Mouse (Mus musculus) limb, embryonic 12.5 days (tissue): ENCODE measurements at regions not wholly inside any gene's neighbourhood (a gene's known extent, or its start where the extent isn't known, plus 50 kb on each side); places are given as distances from the start of the nearest gene placed in this dataset.
"Not testable (repeated sequence)": the region's sequence is repeated elsewhere in the genome, so short reads cannot be mapped to it uniquely, and the experiment has no call there.

Experiments used
- ATAC-seq: fragments of 200-750 bp; cut with Nextera tagmentation; 2 replicates; pipeline ENCODE4 v1.8.0; 2017; ENCODE audit warnings: low read depth, moderate TSS enrichment; ENCODE audit not compliant: insufficient number of reproducible peaks, insufficient read depth, low FRiP score, low TSS enrichment
- H3K27ac ChIP-seq: fragments of 300-500 bp; sonication (generic); 2 replicates; pipeline ENCODE4 v1.5.1; 2016; ENCODE audit warnings: mild to moderate bottlenecking, moderate library complexity
- H3K27me3 ChIP-seq: fragments of 300-500 bp; sonication (generic); 2 replicates; pipeline ENCODE4 v1.6.1; 2016; ENCODE audit warnings: mild to moderate bottlenecking, moderate library complexity
- H3K36me3 ChIP-seq: fragments of 300-500 bp; sonication (generic); 2 replicates; pipeline ENCODE4 v1.6.1; 2016; ENCODE audit warnings: mild to moderate bottlenecking, moderate library complexity
- H3K4me1 ChIP-seq: fragments of 300-500 bp; sonication (generic); replicated peaks from 2 replicates; pipeline ENCODE4 v1.6.1; 2016
- H3K4me2 ChIP-seq: fragments of 300-500 bp; sonication (generic); 2 replicates; pipeline ENCODE4 v1.6.1; 2016; ENCODE audit warnings: mild to moderate bottlenecking, moderate library complexity
- H3K4me3 ChIP-seq: fragments of 300-500 bp; sonication (generic); replicated peaks from 2 replicates; pipeline ENCODE4 v1.5.1; 2016; ENCODE audit warnings: mild to moderate bottlenecking
- H3K9ac ChIP-seq: fragments of 300-500 bp; sonication (generic); replicated peaks from 2 replicates; pipeline ENCODE4 v1.6.1; 2016; ENCODE audit warnings: mild to moderate bottlenecking, moderate library complexity
- H3K9me3 ChIP-seq: fragments of 300-500 bp; sonication (generic); 2 replicates; pipeline ENCODE4 v1.6.1; 2016; ENCODE audit warnings: mild to moderate bottlenecking, moderate library complexity
- WGBS: fragments of 180-500 bp; shearing (Covaris S2); methylation state at CpG from one replicate; pipeline ENCODE4 v1.1.7; 2016; 5-methylcytosine and 5-hydroxymethylcytosine counted together

GRCm38 (mm10) chr12:15535822-15536221 lies 280.9 kb downstream of the Trib2 start:
- WGBS: 8% methylated on average over 6 of the region's 6 CpGs
- H3K9me3 ChIP-seq: no peaks in the 10 kb centered on the region
- no peaks in the 10 kb centered on the region for H3K36me3 ChIP-seq
- ATAC-seq: no peak
- no peak overlapping the region for H3K4me3 ChIP-seq
- no peak overlapping the region for H3K27ac ChIP-seq
- no peak overlapping the region for H3K4me2 ChIP-seq
- H3K4me1 ChIP-seq: peaks cover 5% of the 10 kb centered on the region; the same call in 1 of the 2 replicates
- H3K9ac ChIP-seq: no peak overlapping the region
- H3K27me3 ChIP-seq: peaks cover 5% of the 10 kb centered on the region; the same call in 1 of the 2 replicates

GRCm38 (mm10) chr12:15520783-15521407 lies 295.8 kb downstream of the Trib2 start:
- no peak overlapping the region for H3K27ac ChIP-seq
- WGBS: 43% methylated on average over 4 of the region's 4 CpGs
- no peak for ATAC-seq
- no peaks in the 10 kb centered on the region for H3K36me3 ChIP-seq
- no peaks in the 10 kb centered on the region for H3K9me3 ChIP-seq
- no peak overlapping the region for H3K9ac ChIP-seq
- H3K27me3 ChIP-seq: no peaks in the 10 kb centered on the region
- no peaks in the 10 kb centered on the region for H3K4me1 ChIP-seq
- no peak overlapping the region for H3K4me3 ChIP-seq
- no peak overlapping the region for H3K4me2 ChIP-seq

- Histone ChIP-seq H3K9me3 (no peaks in the 10 kb centered on the region), H3K9ac (no peak overlapping the region), H3K36me3 (no peaks in the 10 kb centered on the region), H3K27ac (no peak overlapping the region), H3K4me3 (no peak overlapping the region), H3K4me1 (no peaks in the 10 kb centered on the region), H3K27me3 (peaks cover 10% of the 10 kb centered on the region), H3K4me2 (no peak overlapping the region)
- WGBS: 65% methylated on average over 2 of the region's 2 CpGs
- ATAC-seq: no peak
Observed at GRCm38 (mm10) chr12:15511994-15512393, 304.7 kb downstream of the Trib2 start.

GRCm38 (mm10) chr12:15507576-15507975 lies 309.1 kb downstream of the Trib2 start:
- no peak overlapping the region for H3K4me3 ChIP-seq
- H3K4me2 ChIP-seq: no peak overlapping the region
- no peaks in the 10 kb centered on the region; the same call in 1 of the 2 replicates for H3K4me1 ChIP-seq
- H3K27me3 ChIP-seq: peaks cover 10% of the 10 kb centered on the region
- H3K27ac ChIP-seq: no peak overlapping the region
- no peak for ATAC-seq
- H3K9ac ChIP-seq: no peak overlapping the region
- peaks cover under 1% of the 10 kb centered on the region; the same call in 1 of the 2 replicates for H3K9me3 ChIP-seq
- no peaks in the 10 kb centered on the region for H3K36me3 ChIP-seq
- WGBS: 20% methylated on average over 7 of the region's 7 CpGs

GRCm38 (mm10) chr12:15493640-15494039 lies 323.1 kb downstream of the Trib2 start:
- Histone ChIP-seq H3K4me1 (no peaks in the 10 kb centered on the region), H3K27ac (no peak overlapping the region), H3K4me2 (no peak overlapping the region), H3K4me3 (no peak overlapping the region), H3K27me3 (no peaks in the 10 kb centered on the region), H3K36me3 (no peaks in the 10 kb centered on the region), H3K9me3 (no peaks in the 10 kb centered on the region), H3K9ac (no peak overlapping the region)
- no peak for ATAC-seq
- WGBS: 84% methylated on average over 2 of the region's 2 CpGs

- no peaks in the 10 kb centered on the region for H3K27me3 ChIP-seq
- no peak overlapping the region for H3K4me3 ChIP-seq
- H3K4me1 ChIP-seq: no peaks in the 10 kb centered on the region
- no peak overlapping the region for H3K9ac ChIP-seq
- 79% methylated on average over 3 of the region's 3 CpGs for WGBS
- no peak overlapping the region for H3K27ac ChIP-seq
- no peaks in the 10 kb centered on the region for H3K9me3 ChIP-seq
- no peaks in the 10 kb centered on the region for H3K36me3 ChIP-seq
- H3K4me2 ChIP-seq: no peak overlapping the region
- no peak for ATAC-seq
Observed at GRCm38 (mm10) chr12:15472741-15473140, 344.0 kb downstream of the Trib2 start.

- WGBS: 73% methylated on average over 1 of the region's 1 CpGs
- ATAC-seq: no peak
- H3K27me3 ChIP-seq: no peaks in the 10 kb centered on the region
- no peak overlapping the region for H3K9ac ChIP-seq
- no peak overlapping the region for H3K4me2 ChIP-seq
- H3K4me3 ChIP-seq: no peak overlapping the region
- no peaks in the 10 kb centered on the region for H3K36me3 ChIP-seq
- 0 out of 2 replicates have a peak, but pooled peaks cover 4% of the 10 kb centered on the region for H3K9me3 ChIP-seq
- H3K27ac ChIP-seq: no peak overlapping the region
- H3K4me1 ChIP-seq: no peaks in the 10 kb centered on the region
Observed at GRCm38 (mm10) chr12:15459429-15459828, 357.3 kb downstream of the Trib2 start.

- H3K4me3 ChIP-seq, H3K4me1 ChIP-seq, H3K9me3 ChIP-seq, H3K9ac ChIP-seq, H3K36me3 ChIP-seq, ATAC-seq, H3K27me3 ChIP-seq, H3K27ac ChIP-seq, H3K4me2 ChIP-seq: not testable (repeated sequence)
Observed at GRCm38 (mm10) chr12:15456369-15456768, 360.4 kb downstream of the Trib2 start.

GRCm38 (mm10) chr12:15455744-15456143 lies 361.0 kb downstream of the Trib2 start:
- no peak for ATAC-seq
- H3K9ac ChIP-seq: no peak overlapping the region

GRCm38 (mm10) chr12:15449484-15449883 lies 367.2 kb downstream of the Trib2 start:
- H3K27ac ChIP-seq: no peak overlapping the region
- ATAC-seq: no peak
- no peaks in the 10 kb centered on the region for H3K4me1 ChIP-seq
- H3K9me3 ChIP-seq: no peaks in the 10 kb centered on the region
- H3K27me3 ChIP-seq: no peaks in the 10 kb centered on the region
- no peak overlapping the region for H3K9ac ChIP-seq
- no peaks in the 10 kb centered on the region for H3K36me3 ChIP-seq
- no peak overlapping the region for H3K4me2 ChIP-seq
- H3K4me3 ChIP-seq: no peak overlapping the region
- 71% methylated on average over 4 of the region's 4 CpGs for WGBS

More at GRCm38 (mm10) chr12:15455744-15456143, 361.0 kb downstream of the Trib2 start:
- H3K27ac ChIP-seq: no peak overlapping the region
- H3K4me1 ChIP-seq: no peaks in the 10 kb centered on the region
- H3K4me3 ChIP-seq: no peak overlapping the region
- no peaks in the 10 kb centered on the region for H3K36me3 ChIP-seq
- 0 out of 2 replicates have a peak, but pooled peaks cover 4% of the 10 kb centered on the region for H3K9me3 ChIP-seq
- no peaks in the 10 kb centered on the region for H3K27me3 ChIP-seq
- H3K4me2 ChIP-seq: no peak overlapping the region
- 85% methylated on average over 2 of the region's 2 CpGs for WGBS

- 26% methylated on average over 4 of the region's 4 CpGs for WGBS
- H3K36me3 ChIP-seq: no peaks in the 10 kb centered on the region
- H3K4me2 ChIP-seq: no peak overlapping the region
- H3K4me1 ChIP-seq: no peaks in the 10 kb centered on the region
- no peak for ATAC-seq
- H3K27ac ChIP-seq: no peak overlapping the region
- no peak overlapping the region for H3K4me3 ChIP-seq
- H3K9me3 ChIP-seq: no peaks in the 10 kb centered on the region
- H3K9ac ChIP-seq: no peak overlapping the region
- peaks cover 3% of the 10 kb centered on the region for H3K27me3 ChIP-seq
Observed at GRCm38 (mm10) chr12:15416180-15416766, 400.4 kb downstream of the Trib2 start.

- Histone ChIP-seq H3K27me3 (no peaks in the 10 kb centered on the region), H3K4me2 (no peak overlapping the region), H3K9me3 (no peaks in the 10 kb centered on the region), H3K27ac (no peak overlapping the region), H3K4me1 (no peaks in the 10 kb centered on the region), H3K9ac (no peak overlapping the region), H3K36me3 (no peaks in the 10 kb centered on the region), H3K4me3 (no peak overlapping the region)
- 79% methylated on average over 3 of the region's 3 CpGs for WGBS
- ATAC-seq: no peak
Observed at GRCm38 (mm10) chr12:15410419-15410818, 406.3 kb downstream of the Trib2 start.
